Mouse (Mus musculus): ENCODE measurements around the gene Pitx2. TPM values are rescaled to one million over a fixed set of nuclear protein-coding genes. Genes with fewer than 3 reads are reported as not detected.

Gene Pitx2
- polyA plus RNA-seq, 1 experiment from 2014 or later, result 4.9 TPM

- Histone ChIP-seq H3K36me3 (ENCODE audit: control insufficient read depth, insufficient read depth) (no peaks in the 10 kb centered on the region), H3K4me3 (replicated peaks; ENCODE audit: low read length) (no peak overlapping the region), H3K27me3 (replicated peaks; ENCODE audit: control insufficient read depth, insufficient read depth, low read length) (peaks cover 72% of the 10 kb centered on the region), H3K9ac (replicated peaks; ENCODE audit: low read depth, low read length) (no peak overlapping the region), H3K4me2 (ENCODE audit: low read length) (no peak overlapping the region), H3K9me3 (ENCODE audit: control insufficient read depth, low read length) (no peaks in the 10 kb centered on the region), H3K27ac (ENCODE audit: low read length) (no peak overlapping the region), H3K4me1 (replicated peaks; ENCODE audit: control insufficient read depth, insufficient read depth, low read length) (peaks cover 17% of the 10 kb centered on the region)
- WGBS, result 1% methylated on average over 9 of the region's 9 CpGs
- ATAC-seq, result no peak
Observed at GRCm38 (mm10) chr3:129200501-129200890, 818 bp downstream of the Pitx2 start.

GRCm38 (mm10) chr3:129201156-129201555, 1.5 kb downstream of the Pitx2 start:
- H3K4me3 ChIP-seq (replicated peaks; ENCODE audit: low read length), result no peak overlapping the region
- peaks cover 73% of the 10 kb centered on the region for H3K27me3 ChIP-seq (replicated peaks; ENCODE audit: control insufficient read depth, insufficient read depth, low read length)
- no peaks in the 10 kb centered on the region for H3K36me3 ChIP-seq (ENCODE audit: control insufficient read depth, insufficient read depth)
- H3K4me2 ChIP-seq (ENCODE audit: low read length), result no peak overlapping the region
- no peaks in the 10 kb centered on the region for H3K9me3 ChIP-seq (ENCODE audit: control insufficient read depth, low read length)
- no peak overlapping the region for H3K9ac ChIP-seq (replicated peaks; ENCODE audit: low read depth, low read length)
- no peak for ATAC-seq
- H3K27ac ChIP-seq (ENCODE audit: low read length), result no peak overlapping the region
- H3K4me1 ChIP-seq (replicated peaks; ENCODE audit: control insufficient read depth, insufficient read depth, low read length), result peaks cover 17% of the 10 kb centered on the region
- 2% methylated on average over 3 of the region's 3 CpGs for WGBS

GRCm38 (mm10) chr3:129201681-129202255, 2.1 kb downstream of the Pitx2 start:
- H3K36me3 ChIP-seq (ENCODE audit: control insufficient read depth, insufficient read depth), result no peaks in the 10 kb centered on the region
- H3K9ac ChIP-seq (replicated peaks; ENCODE audit: low read depth, low read length), result no peak overlapping the region
- no peak overlapping the region for H3K4me3 ChIP-seq (replicated peaks; ENCODE audit: low read length)
- WGBS, result 3% methylated on average over 11 of the region's 11 CpGs
- H3K4me2 ChIP-seq (ENCODE audit: low read length), result no peak overlapping the region
- no peak for ATAC-seq
- peaks cover 75% of the 10 kb centered on the region for H3K27me3 ChIP-seq (replicated peaks; ENCODE audit: control insufficient read depth, insufficient read depth, low read length)
- H3K27ac ChIP-seq (ENCODE audit: low read length), result no peak overlapping the region
- peaks cover 17% of the 10 kb centered on the region for H3K4me1 ChIP-seq (replicated peaks; ENCODE audit: control insufficient read depth, insufficient read depth, low read length)
- H3K9me3 ChIP-seq (ENCODE audit: control insufficient read depth, low read length), result no peaks in the 10 kb centered on the region

GRCm38 (mm10) chr3:129202871-129203740, 3.4 kb downstream of the Pitx2 start:
- Histone ChIP-seq H3K4me1 (replicated peaks; ENCODE audit: control insufficient read depth, insufficient read depth, low read length) (peaks cover 17% of the 10 kb centered on the region), H3K27ac (ENCODE audit: low read length) (no peak overlapping the region), H3K4me3 (replicated peaks; ENCODE audit: low read length) (no peak overlapping the region), H3K4me2 (ENCODE audit: low read length) (no peak overlapping the region), H3K27me3 (replicated peaks; ENCODE audit: control insufficient read depth, insufficient read depth, low read length) (peaks cover 80% of the 10 kb centered on the region), H3K9ac (replicated peaks; ENCODE audit: low read depth, low read length) (no peak overlapping the region), H3K36me3 (ENCODE audit: control insufficient read depth, insufficient read depth) (no peaks in the 10 kb centered on the region), H3K9me3 (ENCODE audit: control insufficient read depth, low read length) (0 out of 2 replicates have a peak, but pooled peaks cover 1% of the 10 kb centered on the region)
- no peak for ATAC-seq
- 1% methylated on average over 36 of the region's 36 CpGs for WGBS

- Histone ChIP-seq H3K4me3 (replicated peaks; ENCODE audit: low read length) (peak overlapping the region; percentile 45), H3K36me3 (ENCODE audit: control insufficient read depth, insufficient read depth) (no peaks in the 10 kb centered on the region), H3K4me2 (ENCODE audit: low read length) (peak overlapping the region; percentile 87), H3K9me3 (ENCODE audit: control insufficient read depth, low read length) (0 out of 2 replicates have a peak, but pooled peaks cover 4% of the 10 kb centered on the region), H3K27me3 (replicated peaks; ENCODE audit: control insufficient read depth, insufficient read depth, low read length) (peaks cover 82% of the 10 kb centered on the region), H3K4me1 (replicated peaks; ENCODE audit: control insufficient read depth, insufficient read depth, low read length) (peaks cover 17% of the 10 kb centered on the region), H3K27ac (ENCODE audit: low read length) (no peak overlapping the region), H3K9ac (replicated peaks; ENCODE audit: low read depth, low read length) (peak overlapping the region; percentile 17; the same call in 1 of the 2 replicates)
- peak; percentile 31 for ATAC-seq
- under 1% methylated on average over 35 of the region's 35 CpGs for WGBS
Observed at GRCm38 (mm10) chr3:129203761-129204440, 4.2 kb downstream of the Pitx2 start.

- under 1% methylated on average over 48 of the region's 48 CpGs for WGBS
- Histone ChIP-seq H3K4me2 (ENCODE audit: low read length) (peak overlapping the region; percentile 87), H3K4me1 (replicated peaks; ENCODE audit: control insufficient read depth, insufficient read depth, low read length) (peaks cover 13% of the 10 kb centered on the region), H3K9ac (replicated peaks; ENCODE audit: low read depth, low read length) (peak overlapping the region; percentile 17; the same call in 1 of the 2 replicates), H3K9me3 (ENCODE audit: control insufficient read depth, low read length) (0 out of 2 replicates have a peak, but pooled peaks cover 4% of the 10 kb centered on the region), H3K27me3 (replicated peaks; ENCODE audit: control insufficient read depth, insufficient read depth, low read length) (peaks cover 84% of the 10 kb centered on the region), H3K4me3 (replicated peaks; ENCODE audit: low read length) (peak overlapping the region; percentile 45), H3K27ac (ENCODE audit: low read length) (no peak overlapping the region), H3K36me3 (ENCODE audit: control insufficient read depth, insufficient read depth) (no peaks in the 10 kb centered on the region)
- peak; percentile 96 for ATAC-seq
Observed at GRCm38 (mm10) chr3:129204441-129205313, 5.0 kb downstream of the Pitx2 start.

- peaks cover 8% of the 10 kb centered on the region for H3K4me1 ChIP-seq (replicated peaks; ENCODE audit: control insufficient read depth, insufficient read depth, low read length)
- H3K36me3 ChIP-seq (ENCODE audit: control insufficient read depth, insufficient read depth), result no peaks in the 10 kb centered on the region
- H3K4me3 ChIP-seq (replicated peaks; ENCODE audit: low read length), result no peak overlapping the region
- H3K9me3 ChIP-seq (ENCODE audit: control insufficient read depth, low read length), result 0 out of 2 replicates have a peak, but pooled peaks cover 4% of the 10 kb centered on the region
- no peak overlapping the region for H3K27ac ChIP-seq (ENCODE audit: low read length)
- peaks cover 85% of the 10 kb centered on the region for H3K27me3 ChIP-seq (replicated peaks; ENCODE audit: control insufficient read depth, insufficient read depth, low read length)
- no peak overlapping the region for H3K4me2 ChIP-seq (ENCODE audit: low read length)
- WGBS, result 2% methylated on average over 18 of the region's 18 CpGs
- ATAC-seq, result no peak
- no peak overlapping the region for H3K9ac ChIP-seq (replicated peaks; ENCODE audit: low read depth, low read length)
Observed at GRCm38 (mm10) chr3:129205481-129206175, 6.0 kb downstream of the Pitx2 start.

GRCm38 (mm10) chr3:129206776-129207175, 7.1 kb downstream of the Pitx2 start:
- no peak overlapping the region for H3K9ac ChIP-seq (replicated peaks; ENCODE audit: low read depth, low read length)
- H3K4me1 ChIP-seq (replicated peaks; ENCODE audit: control insufficient read depth, insufficient read depth, low read length), result peaks cover 8% of the 10 kb centered on the region
- H3K4me2 ChIP-seq (ENCODE audit: low read length), result no peak overlapping the region
- WGBS, result 1% methylated on average over 13 of the region's 13 CpGs
- H3K27ac ChIP-seq (ENCODE audit: low read length), result no peak overlapping the region
- ATAC-seq, result no peak
- H3K4me3 ChIP-seq (replicated peaks; ENCODE audit: low read length), result no peak overlapping the region
- H3K27me3 ChIP-seq (replicated peaks; ENCODE audit: control insufficient read depth, insufficient read depth, low read length), result peaks cover 86% of the 10 kb centered on the region
- 0 out of 2 replicates have a peak, but pooled peaks cover 4% of the 10 kb centered on the region for H3K9me3 ChIP-seq (ENCODE audit: control insufficient read depth, low read length)
- no peaks in the 10 kb centered on the region for H3K36me3 ChIP-seq (ENCODE audit: control insufficient read depth, insufficient read depth)
